Mouse (Mus musculus) stomach, embryonic 16.5 days (tissue): ENCODE measurements around the gene Vti1a. TPM values are rescaled to one million over a fixed set of nuclear protein-coding genes. Genes with fewer than 3 reads are reported as not detected.
A peak's percentile ranks its signal among the peaks of the same experiment; 100 is the strongest.

Experiments used
- ATAC-seq: fragments of 200-750 bp; cut with Nextera tagmentation; 2 replicates; pipeline ENCODE4 v1.8.0; 2017; ENCODE audit warnings: moderate number of reproducible peaks, moderate TSS enrichment; ENCODE audit not compliant: insufficient read depth, low FRiP score
- H3K27ac ChIP-seq: fragments of 300-500 bp; sonication (generic); 2 replicates; pipeline ENCODE4 v1.5.1; 2014; ENCODE audit warnings: low read length
- H3K27me3 ChIP-seq: fragments of 300-500 bp; sonication (generic); 2 replicates; pipeline ENCODE4 v1.6.1; 2014; ENCODE audit warnings: low read length, control low read depth, mixed read lengths; ENCODE audit not compliant: control insufficient read depth, insufficient read depth
- H3K36me3 ChIP-seq: fragments of 300-500 bp; sonication (generic); 2 replicates; pipeline ENCODE4 v1.6.1; 2014; ENCODE audit warnings: low read length; ENCODE audit not compliant: control insufficient read depth, insufficient read depth
- H3K4me1 ChIP-seq: fragments of 300-500 bp; sonication (generic); 2 replicates; pipeline ENCODE4 v1.6.1; 2014; ENCODE audit warnings: low read length, control low read depth, mixed read lengths; ENCODE audit not compliant: control insufficient read depth, insufficient read depth
- H3K4me2 ChIP-seq: fragments of 300-500 bp; sonication (generic); 2 replicates; pipeline ENCODE4 v1.6.1; 2014; ENCODE audit warnings: low read depth, low read length, mixed read lengths
- H3K4me3 ChIP-seq: fragments of 300-500 bp; sonication (generic); replicated peaks from 2 replicates; pipeline ENCODE4 v1.5.1; 2014; ENCODE audit warnings: mild to moderate bottlenecking, low read length
- H3K9ac ChIP-seq: fragments of 300-500 bp; sonication (generic); 2 replicates; pipeline ENCODE4 v1.6.1; 2014; ENCODE audit warnings: low read length
- H3K9me3 ChIP-seq: fragments of 300-500 bp; sonication (generic); replicated peaks from 2 replicates; pipeline ENCODE4 v1.6.1; 2016; ENCODE audit warnings: low read length, control low read depth; ENCODE audit not compliant: control insufficient read depth
- WGBS: fragments of 180-500 bp; shearing (Covaris S2); extraction: QIAGEN DNeasy Blood & Tissue Kit; methylation state at CpG from one replicate; pipeline ENCODE4 v1.1.7; 2014; 5-methylcytosine and 5-hydroxymethylcytosine counted together
- polyA plus RNA-seq: library from polyadenylated mRNA; unstranded; fragments of >200 nt; fragmentation: Nextera tagmentation; extraction: Ambion mirVana; gene quantifications from 2 replicates; pipeline ENCODE4 v1.2.1, GENCODE M21; 2015

Vti1a gene
- polyA plus RNA-seq, 1 experiment from 2014 or later = 26.1 TPM

- no peak overlapping the region for H3K4me3 ChIP-seq
- H3K36me3 ChIP-seq = no peaks in the 10 kb centered on the region
- no peak overlapping the region for H3K4me2 ChIP-seq
- H3K27me3 ChIP-seq = no peaks in the 10 kb centered on the region
- no peaks in the 10 kb centered on the region for H3K9me3 ChIP-seq
- H3K27ac ChIP-seq = peak overlapping the region; percentile 74; the same call in 1 of the 2 replicates
- 26% methylated on average over 6 of the region's 6 CpGs for WGBS
- peak; percentile 70 for ATAC-seq
- H3K9ac ChIP-seq = peak overlapping the region; percentile 16; the same call in 1 of the 2 replicates
- peaks cover 16% of the 10 kb centered on the region for H3K4me1 ChIP-seq
Measured at GRCm38 (mm10) chr19:55542461-55542860, 226.4 kb downstream of the Vti1a start.

- peaks cover 16% of the 10 kb centered on the region for H3K4me1 ChIP-seq
- H3K4me3 ChIP-seq = no peak overlapping the region
- no peak overlapping the region for H3K4me2 ChIP-seq
- H3K27ac ChIP-seq = no peak overlapping the region
- H3K9me3 ChIP-seq = no peaks in the 10 kb centered on the region
- ATAC-seq = no peak
- no peaks in the 10 kb centered on the region for H3K36me3 ChIP-seq
- no peaks in the 10 kb centered on the region for H3K27me3 ChIP-seq
- 90% methylated on average over 9 of the region's 9 CpGs for WGBS
- H3K9ac ChIP-seq = no peak overlapping the region
Measured at GRCm38 (mm10) chr19:55543188-55543587, 227.1 kb downstream of the Vti1a start.

- 54% methylated on average over 5 of the region's 5 CpGs for WGBS
- no peaks in the 10 kb centered on the region for H3K27me3 ChIP-seq
- no peak overlapping the region for H3K27ac ChIP-seq
- no peak overlapping the region for H3K4me2 ChIP-seq
- peaks cover 19% of the 10 kb centered on the region for H3K4me1 ChIP-seq
- no peak overlapping the region for H3K4me3 ChIP-seq
- no peak for ATAC-seq
- H3K36me3 ChIP-seq = no peaks in the 10 kb centered on the region
- no peak overlapping the region for H3K9ac ChIP-seq
- no peaks in the 10 kb centered on the region for H3K9me3 ChIP-seq
Measured at GRCm38 (mm10) chr19:55544498-55544897, 228.4 kb downstream of the Vti1a start.

- H3K36me3 ChIP-seq = no peaks in the 10 kb centered on the region
- H3K9ac ChIP-seq = no peak overlapping the region
- H3K9me3 ChIP-seq = no peaks in the 10 kb centered on the region
- H3K4me2 ChIP-seq = no peak overlapping the region
- no peak overlapping the region for H3K4me3 ChIP-seq
- H3K27ac ChIP-seq = no peak overlapping the region
- no peaks in the 10 kb centered on the region for H3K27me3 ChIP-seq
- peaks cover 19% of the 10 kb centered on the region for H3K4me1 ChIP-seq
- peak; percentile 71; the same call in 1 of the 2 replicates for ATAC-seq
- WGBS = 34% methylated on average over 9 of the region's 9 CpGs
Measured at GRCm38 (mm10) chr19:55545529-55545928, 229.4 kb downstream of the Vti1a start.

- WGBS = 78% methylated on average over 13 of the region's 13 CpGs
- Histone ChIP-seq H3K27ac (no peak overlapping the region), H3K36me3 (no peaks in the 10 kb centered on the region), H3K4me3 (no peak overlapping the region), H3K27me3 (no peaks in the 10 kb centered on the region), H3K9me3 (no peaks in the 10 kb centered on the region), H3K9ac (no peak overlapping the region), H3K4me1 (peaks cover 19% of the 10 kb centered on the region), H3K4me2 (no peak overlapping the region)
- no peak for ATAC-seq
Measured at GRCm38 (mm10) chr19:55546009-55546528, 230.0 kb downstream of the Vti1a start.

- Histone ChIP-seq H3K27me3 (no peaks in the 10 kb centered on the region), H3K27ac (no peak overlapping the region), H3K4me1 (peaks cover 13% of the 10 kb centered on the region; the same call in 1 of the 2 replicates), H3K4me3 (no peak overlapping the region), H3K9me3 (no peaks in the 10 kb centered on the region), H3K9ac (no peak overlapping the region), H3K36me3 (no peaks in the 10 kb centered on the region), H3K4me2 (no peak overlapping the region)
- WGBS = 83% methylated on average over 10 of the region's 10 CpGs
- no peak for ATAC-seq
Measured at GRCm38 (mm10) chr19:55548206-55548605, 232.1 kb downstream of the Vti1a start.

- peaks cover 13% of the 10 kb centered on the region; the same call in 1 of the 2 replicates for H3K4me1 ChIP-seq
- H3K36me3 ChIP-seq = no peaks in the 10 kb centered on the region
- no peaks in the 10 kb centered on the region for H3K27me3 ChIP-seq
- H3K9ac ChIP-seq = no peak overlapping the region
- ATAC-seq = no peak
- no peak overlapping the region for H3K27ac ChIP-seq
- H3K4me3 ChIP-seq = no peak overlapping the region
- 69% methylated on average over 10 of the region's 10 CpGs for WGBS
- H3K4me2 ChIP-seq = no peak overlapping the region
- no peaks in the 10 kb centered on the region for H3K9me3 ChIP-seq
Measured at GRCm38 (mm10) chr19:55548656-55549055, 232.6 kb downstream of the Vti1a start.

GRCm38 (mm10) chr19:55550176-55550575 lies 234.1 kb downstream of the Vti1a start:
- Histone ChIP-seq H3K4me3 (no peak overlapping the region), H3K36me3 (no peaks in the 10 kb centered on the region), H3K27me3 (no peaks in the 10 kb centered on the region), H3K27ac (no peak overlapping the region), H3K4me1 (peaks cover 13% of the 10 kb centered on the region), H3K9ac (no peak overlapping the region), H3K4me2 (no peak overlapping the region), H3K9me3 (no peaks in the 10 kb centered on the region)
- ATAC-seq = no peak
- 79% methylated on average over 6 of the region's 6 CpGs for WGBS

GRCm38 (mm10) chr19:55552339-55552738 lies 236.2 kb downstream of the Vti1a start:
- no peak overlapping the region for H3K4me2 ChIP-seq
- no peak overlapping the region for H3K9ac ChIP-seq
- no peaks in the 10 kb centered on the region for H3K9me3 ChIP-seq
- ATAC-seq = no peak
- peak overlapping the region; percentile 67 for H3K27ac ChIP-seq
- no peaks in the 10 kb centered on the region for H3K27me3 ChIP-seq
- H3K4me1 ChIP-seq = peaks cover 10% of the 10 kb centered on the region
- H3K36me3 ChIP-seq = no peaks in the 10 kb centered on the region
- no peak overlapping the region for H3K4me3 ChIP-seq
- WGBS = 58% methylated on average over 7 of the region's 7 CpGs
